Mouse (Mus musculus): Measurements from ENCODE around the gene Slc22a23.

The Slc22a23 gene

GRCm38 (mm10) chr13:34159926-34160325 lies 185.1 kb downstream of the Slc22a23 start:
- no peak for DNase-seq

GRCm38 (mm10) chr13:34157596-34158157 lies 187.3 kb downstream of the Slc22a23 start:
- no peak for DNase-seq

GRCm38 (mm10) chr13:34156840-34157185 lies 188.2 kb downstream of the Slc22a23 start:
- DNase-seq, result no peak

GRCm38 (mm10) chr13:34156133-34156839 lies 188.7 kb downstream of the Slc22a23 start:
- peak in 1 of 2 experiments; percentile 17 for DNase-seq

GRCm38 (mm10) chr13:34154931-34155272 lies 190.1 kb downstream of the Slc22a23 start:
- peak; percentile 72 to 77 for DNase-seq

GRCm38 (mm10) chr13:34154217-34154930 lies 190.6 kb downstream of the Slc22a23 start:
- DNase-seq, result peak; percentile 73 to 81

- DNase-seq, result no peak
Measured at GRCm38 (mm10) chr13:34153254-34154011, 191.5 kb downstream of the Slc22a23 start.

GRCm38 (mm10) chr13:34152695-34153094 lies 192.3 kb downstream of the Slc22a23 start:
- DNase-seq, result no peak

GRCm38 (mm10) chr13:34151425-34151824 lies 193.6 kb downstream of the Slc22a23 start:
- DNase-seq, result no peak

- no peak for DNase-seq
Measured at GRCm38 (mm10) chr13:34150271-34151027, 194.5 kb downstream of the Slc22a23 start.

- no peak for DNase-seq
Measured at GRCm38 (mm10) chr13:34149463-34150176, 195.4 kb downstream of the Slc22a23 start.

GRCm38 (mm10) chr13:34148767-34149392 lies 196.1 kb downstream of the Slc22a23 start:
- DNase-seq, result peak; percentile 45

GRCm38 (mm10) chr13:34148181-34148580 lies 196.8 kb downstream of the Slc22a23 start:
- no peak for DNase-seq

GRCm38 (mm10) chr13:34146916-34147315 lies 198.1 kb downstream of the Slc22a23 start:
- no peak for DNase-seq

- no peak for DNase-seq
Measured at GRCm38 (mm10) chr13:34143389-34143788, 201.6 kb downstream of the Slc22a23 start.

GRCm38 (mm10) chr13:34136605-34137004 lies 208.4 kb downstream of the Slc22a23 start:
- DNase-seq, result no peak

- DNase-seq, result no peak
Measured at GRCm38 (mm10) chr13:34134276-34134675, 210.7 kb downstream of the Slc22a23 start.

GRCm38 (mm10) chr13:34133326-34134071 lies 211.5 kb downstream of the Slc22a23 start:
- DNase-seq, result no peak

GRCm38 (mm10) chr13:34132875-34133274 lies 212.1 kb downstream of the Slc22a23 start:
- no peak for DNase-seq

GRCm38 (mm10) chr13:34132299-34132698 lies 212.7 kb downstream of the Slc22a23 start:
- DNase-seq, result peak in 1 of 2 experiments; percentile 29

GRCm38 (mm10) chr13:34131708-34132060 lies 213.3 kb downstream of the Slc22a23 start:
- peak; percentile 80 to 81 for DNase-seq

Data from B cell, adult 2 months (primary cell).